38 mouse cellular contexts compared by ENCODE assay signal in the genomic region with DNA sequence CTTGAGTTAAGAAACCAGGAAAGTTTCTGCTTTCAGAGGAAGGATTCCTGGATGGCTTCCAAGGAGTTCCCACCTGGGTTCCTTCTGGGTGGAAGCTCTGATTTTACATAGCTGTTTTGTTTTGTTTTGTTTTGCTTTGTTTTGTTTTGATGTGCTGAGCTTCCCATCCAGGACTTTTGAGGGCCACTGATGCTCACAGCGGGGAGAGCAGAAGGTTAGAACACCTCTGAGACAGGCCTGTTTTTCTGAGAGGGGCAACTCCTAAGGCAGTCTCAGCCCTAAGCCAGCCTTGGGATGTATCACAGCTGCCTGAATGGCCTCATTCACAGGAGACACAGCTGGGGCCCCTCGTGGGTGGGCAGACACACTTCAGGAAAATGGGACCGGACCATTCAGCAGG. TPM values are rescaled to one million over a fixed set of nuclear protein-coding genes. Genes with fewer than 3 reads are reported as not detected.
DNase-seq lines count a peak whose midpoint lies in the region; ATAC-seq lines count a peak whose summit lies in the region.
"Had no signal": no experiment of that assay in that cellular context is flagged by ENCODE, and none has a peak within 500 bp of the region (broad histone marks: within the 10 kb centered on the region; RNA-seq: fewer than 3 reads in every experiment).

No protein-coding gene starts in this region.

- H3K27ac ChIP-seq in hindbrain, embryonic 10.5 days: peak overlapping the region; percentile 46; the same call in 1 of the 2 replicates
- H3K27ac ChIP-seq in hindbrain, embryonic 11.5 days (ENCODE audit: low read depth, low read length): no peak overlapping the region
- no peak overlapping the region for H3K27ac ChIP-seq in neural tube, embryonic 12.5 days
- peak overlapping the region; percentile 51 for H3K27ac ChIP-seq in intestine, embryonic 15.5 days
- H3K27ac ChIP-seq: forebrain, embryonic 13.5 days; heart, embryonic 10.5 days; heart, embryonic 15.5 days; hindbrain, embryonic 14.5 days; kidney, embryonic 15.5 days; layer of hippocampus, adult 2 months; left cerebral cortex, adult 2 months; macrophage; midbrain, embryonic 15.5 days; stomach, embryonic 15.5 days had no signal

- H3K9me3 ChIP-seq in hindbrain, embryonic 10.5 days: no peaks in the 10 kb centered on the region
- H3K9me3 ChIP-seq in hindbrain, embryonic 11.5 days (ENCODE audit: control insufficient read depth, low read length): no peaks in the 10 kb centered on the region
- H3K9me3 ChIP-seq in neural tube, embryonic 12.5 days: no peaks in the 10 kb centered on the region
- H3K9me3 ChIP-seq in intestine, embryonic 15.5 days: no peaks in the 10 kb centered on the region
- H3K9me3 ChIP-seq: forebrain, embryonic 13.5 days; G1E; heart, embryonic 10.5 days; heart, embryonic 15.5 days; kidney, embryonic 15.5 days; liver, embryonic 13.5 days; midbrain, embryonic 15.5 days; stomach, embryonic 15.5 days had no signal

- peaks cover 32% of the 10 kb centered on the region for H3K4me1 ChIP-seq in hindbrain, embryonic 10.5 days (replicated peaks)
- no peaks in the 10 kb centered on the region for H3K4me1 ChIP-seq in hindbrain, embryonic 11.5 days (replicated peaks; ENCODE audit: control insufficient read depth, insufficient read depth, low read length)
- H3K4me1 ChIP-seq in neural tube, embryonic 12.5 days: peaks cover 14% of the 10 kb centered on the region
- peaks cover 18% of the 10 kb centered on the region for H3K4me1 ChIP-seq in intestine, embryonic 15.5 days (replicated peaks)
- H3K4me1 ChIP-seq: heart, embryonic 15.5 days had no signal

- H3K9ac ChIP-seq in hindbrain, embryonic 11.5 days (ENCODE audit: low read depth, low read length): no peak overlapping the region
- no peak overlapping the region for H3K9ac ChIP-seq in neural tube, embryonic 12.5 days
- no peak overlapping the region for H3K9ac ChIP-seq in intestine, embryonic 15.5 days
- H3K9ac ChIP-seq: heart, embryonic 15.5 days; hindbrain, embryonic 14.5 days; kidney, embryonic 15.5 days; liver, embryonic 13.5 days; midbrain, embryonic 15.5 days; stomach, embryonic 15.5 days had no signal

- peaks cover 13% of the 10 kb centered on the region for H3K36me3 ChIP-seq in hindbrain, embryonic 10.5 days
- no peaks in the 10 kb centered on the region for H3K36me3 ChIP-seq in hindbrain, embryonic 11.5 days (ENCODE audit: control insufficient read depth, insufficient read depth, low read length)
- H3K36me3 ChIP-seq in neural tube, embryonic 12.5 days: peaks cover 4% of the 10 kb centered on the region; the same call in 1 of the 2 replicates
- 0 out of 2 replicates have a peak, but pooled peaks cover 3% of the 10 kb centered on the region for H3K36me3 ChIP-seq in intestine, embryonic 15.5 days
- H3K36me3 ChIP-seq: heart, embryonic 15.5 days; liver, embryonic 13.5 days; midbrain, embryonic 15.5 days; stomach, embryonic 15.5 days had no signal

- WGBS in hindbrain, embryonic 10.5 days: 27% methylated on average over 3 of the region's 3 CpGs
- 25% methylated on average over 3 of the region's 3 CpGs for WGBS in hindbrain, embryonic 11.5 days
- WGBS in neural tube, embryonic 12.5 days: 32% methylated on average over 3 of the region's 3 CpGs
- 41% methylated on average over 3 of the region's 3 CpGs for WGBS in intestine, embryonic 15.5 days

- no peak for ATAC-seq in hindbrain, embryonic 11.5 days (ENCODE audit: low FRiP score)
- ATAC-seq in neural tube, embryonic 12.5 days (ENCODE audit: low FRiP score, low read depth): no peak
- no peak for ATAC-seq in intestine, embryonic 15.5 days
- no peak for ATAC-seq in megakaryocyte-erythroid progenitor cell, adult 5-6 weeks (replicated peaks; ENCODE audit: low FRiP score, low TSS enrichment, poor library complexity, severe bottlenecking)
- ATAC-seq: forebrain, embryonic 13.5 days; inflammation-experienced regulatory T-cells, adult 6 months; midbrain, embryonic 15.5 days had no signal

- H3K4me2 ChIP-seq in hindbrain, embryonic 11.5 days (replicated peaks; ENCODE audit: low read depth, low read length): no peak overlapping the region
- H3K4me2 ChIP-seq in neural tube, embryonic 12.5 days (replicated peaks): peak overlapping the region; percentile 13; the same call in 1 of the 2 replicates
- no peak overlapping the region for H3K4me2 ChIP-seq in intestine, embryonic 15.5 days (replicated peaks)
- H3K4me2 ChIP-seq: forebrain, embryonic 13.5 days; heart, embryonic 15.5 days; hindbrain, embryonic 14.5 days; kidney, embryonic 15.5 days; liver, embryonic 13.5 days; midbrain, embryonic 15.5 days; stomach, embryonic 15.5 days had no signal

- no peak overlapping the region for H3K4me3 ChIP-seq in hindbrain, embryonic 10.5 days
- H3K4me3 ChIP-seq in hindbrain, embryonic 11.5 days (ENCODE audit: low read depth, low read length): no peak overlapping the region
- H3K4me3 ChIP-seq in neural tube, embryonic 12.5 days: no peak overlapping the region
- no peak overlapping the region for H3K4me3 ChIP-seq in intestine, embryonic 15.5 days (replicated peaks)
- H3K4me3 ChIP-seq: forebrain, embryonic 13.5 days; heart, embryonic 10.5 days; heart, embryonic 15.5 days; kidney, embryonic 15.5 days; layer of hippocampus, adult 2 months; left cerebral cortex, adult 2 months; liver, embryonic 13.5 days; midbrain, embryonic 15.5 days; stomach, embryonic 15.5 days had no signal

- DNase-seq in hindbrain, embryonic 10.5 days (ENCODE audit: low spot score): no peak
- no peak for DNase-seq in hindbrain, embryonic 11.5 days (ENCODE audit: low spot score)
- no peak for DNase-seq in neural tube, embryonic 10.5 days (ENCODE audit: extremely low spot score, low spot score)
- peak; percentile 86 for DNase-seq in ES-CJ7 (ENCODE audit: low read depth, low spot score)
- no peak for DNase-seq in embryo, embryonic 10 days (ENCODE audit: low spot score)
- DNase-seq: adrenal gland, postnatal 14 days; cerebellum, adult 11 months; cerebellum, adult 9-10 months; cerebellum, postnatal 36 days; gastrocnemius, postnatal 10 days; kidney, postnatal 36 days; liver, embryonic 13.5 days; lung, adult 2 months; lung, postnatal 10 days; right cerebral cortex, postnatal 25 days; thymus, adult 18-20 months; thymus, postnatal 25 days had no signal

- H3K27me3 ChIP-seq in hindbrain, embryonic 10.5 days (ENCODE audit: insufficient read depth, poor library complexity, severe bottlenecking): peaks cover 5% of the 10 kb centered on the region; the same call in 1 of the 2 replicates
- no peaks in the 10 kb centered on the region for H3K27me3 ChIP-seq in hindbrain, embryonic 11.5 days (ENCODE audit: control insufficient read depth, insufficient read depth, low read length)
- no peaks in the 10 kb centered on the region for H3K27me3 ChIP-seq in neural tube, embryonic 12.5 days (replicated peaks)
- no peaks in the 10 kb centered on the region for H3K27me3 ChIP-seq in intestine, embryonic 15.5 days (replicated peaks)
- H3K27me3 ChIP-seq: forebrain, embryonic 13.5 days; heart, embryonic 15.5 days; kidney, embryonic 15.5 days; midbrain, embryonic 15.5 days; stomach, embryonic 15.5 days had no signal

RNA-seq across cellular contexts. Expression of a gene that starts 8.4 kb away (rescaled TPM):
- 2,694 and 3,395 TPM in 2 replicates for polyA plus RNA-seq in hindbrain, embryonic 10.5 days (2016; fragmentation: Nextera tagmentation; extraction: Ambion mirVana)
- polyA plus RNA-seq in hindbrain, embryonic 11.5 days (2014; fragmentation: Nextera tagmentation; extraction: Ambion mirVana): 1,947 and 1,962 TPM in 2 replicates
- 1,568 and 1,704 TPM in 2 replicates for polyA plus RNA-seq in neural tube, embryonic 12.5 days (2016; fragmentation: Nextera tagmentation; extraction: Ambion mirVana)
- 2,230 and 2,305 TPM in 2 replicates for polyA plus RNA-seq in intestine, embryonic 15.5 days (2015; fragmentation: Nextera tagmentation; extraction: Ambion mirVana)
- total RNA-seq in megakaryocyte-erythroid progenitor cell, adult 5-6 weeks (2014; fragmentation: Nextera tagmentation): 591 and 602 TPM in 2 replicates
- total RNA-seq in megakaryocyte-erythroid progenitor cell, adult 5-6 weeks (2017): 419 and 579 TPM in 2 replicates

RNA-seq across cellular contexts. Expression of a gene that starts 14.5 kb away (rescaled TPM):
- 7.9 and 8.5 TPM in 2 replicates for polyA plus RNA-seq in hindbrain, embryonic 10.5 days (2016; fragmentation: Nextera tagmentation; extraction: Ambion mirVana)
- 7.8 and 10.0 TPM in 2 replicates for polyA plus RNA-seq in hindbrain, embryonic 11.5 days (2014; fragmentation: Nextera tagmentation; extraction: Ambion mirVana)
- 8.4 and 8.9 TPM in 2 replicates for polyA plus RNA-seq in neural tube, embryonic 12.5 days (2016; fragmentation: Nextera tagmentation; extraction: Ambion mirVana)
- 57.5 and 63.1 TPM in 2 replicates for polyA plus RNA-seq in intestine, embryonic 15.5 days (2015; fragmentation: Nextera tagmentation; extraction: Ambion mirVana)
- 9.3 and 15.1 TPM in 2 replicates for total RNA-seq in megakaryocyte-erythroid progenitor cell, adult 5-6 weeks (2014; fragmentation: Nextera tagmentation)
- 10.0 and 24.9 TPM in 2 replicates for total RNA-seq in megakaryocyte-erythroid progenitor cell, adult 5-6 weeks (2017)

RNA-seq across cellular contexts. Expression of a gene that starts 29.3 kb away (rescaled TPM):
- not detected in 2 replicates for polyA plus RNA-seq in hindbrain, embryonic 10.5 days (2016; fragmentation: Nextera tagmentation; extraction: Ambion mirVana)
- not detected in 2 replicates for polyA plus RNA-seq in hindbrain, embryonic 11.5 days (2014; fragmentation: Nextera tagmentation; extraction: Ambion mirVana)
- not detected in 2 replicates for polyA plus RNA-seq in neural tube, embryonic 12.5 days (2016; fragmentation: Nextera tagmentation; extraction: Ambion mirVana)
- not detected in 2 replicates for polyA plus RNA-seq in intestine, embryonic 15.5 days (2015; fragmentation: Nextera tagmentation; extraction: Ambion mirVana)
- total RNA-seq in megakaryocyte-erythroid progenitor cell, adult 5-6 weeks (2014; fragmentation: Nextera tagmentation): not detected in 2 replicates
- total RNA-seq in megakaryocyte-erythroid progenitor cell, adult 5-6 weeks (2017): 0.65 TPM in 1 of 2 replicates, not detected in the other
- total RNA-seq: G1E; gastrocnemius, postnatal 10 days; heart, postnatal 25 days; layer of hippocampus, adult 2 months; layer of hippocampus, postnatal 14 days; left cerebral cortex, adult 2 months; left cerebral cortex, postnatal 25 days; neutrophil, adult 5-6 weeks had no signal
- polyA plus RNA-seq: embryonic facial prominence, embryonic 14.5 days; forebrain, embryonic 13.5 days; G1E; heart, embryonic 10.5 days; heart, embryonic 15.5 days; hindbrain, embryonic 14.5 days; inflammation-experienced regulatory T-cells, adult 6 months; kidney, embryonic 15.5 days; limb, embryonic 14.5 days; liver, embryonic 13.5 days; lung, adult 2 months; macrophage; midbrain, embryonic 15.5 days; stomach, embryonic 15.5 days had no signal

RNA-seq across cellular contexts. Expression of a gene that starts 41.5 kb away (rescaled TPM):
- polyA plus RNA-seq in hindbrain, embryonic 10.5 days (2016; fragmentation: Nextera tagmentation; extraction: Ambion mirVana): 1.6 and 3.1 TPM in 2 replicates
- polyA plus RNA-seq in hindbrain, embryonic 11.5 days (2014; fragmentation: Nextera tagmentation; extraction: Ambion mirVana): 2.9 and 3.3 TPM in 2 replicates
- polyA plus RNA-seq in neural tube, embryonic 12.5 days (2016; fragmentation: Nextera tagmentation; extraction: Ambion mirVana): 2.7 TPM in 2 replicates
- polyA plus RNA-seq in intestine, embryonic 15.5 days (2015; fragmentation: Nextera tagmentation; extraction: Ambion mirVana): 4.4 and 8.5 TPM in 2 replicates
- total RNA-seq in megakaryocyte-erythroid progenitor cell, adult 5-6 weeks (2014; fragmentation: Nextera tagmentation): 1.7 TPM in 1 of 2 replicates, not detected in the other
- total RNA-seq in megakaryocyte-erythroid progenitor cell, adult 5-6 weeks (2017): 0.69 TPM in 1 of 2 replicates, not detected in the other
- polyA plus RNA-seq: G1E, macrophage had no signal

RNA-seq across cellular contexts. Expression of a gene that starts 53.3 kb away (rescaled TPM):
- 3.8 and 4.1 TPM in 2 replicates for polyA plus RNA-seq in hindbrain, embryonic 10.5 days (2016; fragmentation: Nextera tagmentation; extraction: Ambion mirVana)
- polyA plus RNA-seq in hindbrain, embryonic 11.5 days (2014; fragmentation: Nextera tagmentation; extraction: Ambion mirVana): 5.0 and 5.6 TPM in 2 replicates
- 2.1 and 4.2 TPM in 2 replicates for polyA plus RNA-seq in neural tube, embryonic 12.5 days (2016; fragmentation: Nextera tagmentation; extraction: Ambion mirVana)
- polyA plus RNA-seq in intestine, embryonic 15.5 days (2015; fragmentation: Nextera tagmentation; extraction: Ambion mirVana): 15.0 and 16.6 TPM in 2 replicates
- 0.49 and 2.5 TPM in 2 replicates for total RNA-seq in megakaryocyte-erythroid progenitor cell, adult 5-6 weeks (2014; fragmentation: Nextera tagmentation)
- 1.4 and 2.1 TPM in 2 replicates for total RNA-seq in megakaryocyte-erythroid progenitor cell, adult 5-6 weeks (2017)
- total RNA-seq: neutrophil, adult 5-6 weeks had no signal

Comparison
In these comparisons a context has a peak if more than half of its experiments do, and no peak if none do; other contexts are left out.
1. H3K27ac ChIP-seq: peak in hindbrain, embryonic 10.5 days (single experiment) and intestine, embryonic 15.5 days (single experiment); none in hindbrain, embryonic 11.5 days (single experiment) and neural tube, embryonic 12.5 days (single experiment).